Mouse (Mus musculus): ENCODE measurements at regions not wholly inside any gene's neighbourhood (a gene's known extent, or its start where the extent isn't known, plus 50 kb on each side); places are given as distances from the start of the nearest gene placed in this dataset.
A peak's percentile ranks its signal among the peaks of the same experiment; 100 is the strongest.

DNA sequence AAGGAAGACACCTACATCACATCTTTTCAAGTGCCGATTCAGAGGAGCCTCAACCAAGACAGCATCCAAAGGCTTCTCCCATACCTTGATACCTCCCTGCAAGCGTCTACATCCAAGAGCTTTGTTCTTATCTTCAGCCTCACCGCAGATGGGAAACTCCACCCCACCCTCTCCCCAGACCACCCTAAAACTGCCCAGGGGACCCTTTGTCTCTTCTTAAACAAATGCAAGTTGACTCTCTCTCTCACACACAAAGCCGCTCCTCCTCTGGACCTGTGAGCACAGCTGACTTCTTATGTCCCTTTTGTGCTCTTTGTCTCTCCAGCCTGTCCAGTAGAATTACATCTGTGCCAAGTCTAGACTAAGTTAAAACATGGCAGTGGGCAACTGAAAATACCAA is 104.7 kb upstream of the Mafb start:
- ATAC-seq (no peak), DNase-seq (no peak)
- Histone ChIP-seq H3K27me3 (ENCODE audit: insufficient read depth, low read length) (no peaks in the 10 kb centered on the region), H3K36me3 (ENCODE audit: insufficient read depth) (no peaks in the 10 kb centered on the region), H3K4me2 (ENCODE audit: low read depth) (no peak overlapping the region), H3K9ac (no peak overlapping the region), H3K27ac (ENCODE audit: low read depth, low read length) (no peak overlapping the region), H3K9me3 (ENCODE audit: low read length) (no peaks in the 10 kb centered on the region), H3K4me3 (ENCODE audit: low read depth, low read length) (no peak overlapping the region), H3K4me1 (ENCODE audit: insufficient read depth) (no peaks in the 10 kb centered on the region)
- no peak for TF ChIP-seq CTCF (IDR thresholded peaks at IDR 0.05; ENCODE audit: low read depth)
- WGBS, result 55% methylated on average over 4 of the region's 4 CpGs

DNA sequence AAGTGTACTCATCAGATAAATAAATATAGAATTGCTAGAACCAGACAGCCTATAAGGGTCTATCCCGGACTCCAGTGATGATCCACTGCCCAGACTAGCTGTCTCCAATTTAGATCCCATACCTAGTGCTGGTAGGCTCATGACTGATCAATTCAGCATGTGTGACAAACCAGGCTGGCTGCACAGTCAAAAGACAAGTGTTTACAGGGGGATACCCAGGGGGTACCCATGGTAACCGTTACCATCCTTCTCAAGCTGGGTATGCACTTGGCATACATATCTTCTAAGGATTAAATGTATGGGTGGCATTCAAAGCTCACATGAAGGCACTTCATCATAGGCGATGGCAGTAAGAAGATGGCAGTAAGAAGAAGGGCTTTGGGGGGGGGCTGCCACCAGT is 109.3 kb upstream of the Mafb start:
- DNase-seq (no peak), ATAC-seq (peak; percentile 67; the same call in 1 of the 2 replicates)
- Histone ChIP-seq H3K36me3 (ENCODE audit: insufficient read depth) (no peaks in the 10 kb centered on the region), H3K9me3 (ENCODE audit: low read length) (no peaks in the 10 kb centered on the region), H3K27me3 (ENCODE audit: insufficient read depth, low read length) (no peaks in the 10 kb centered on the region), H3K4me1 (ENCODE audit: insufficient read depth) (no peaks in the 10 kb centered on the region), H3K4me2 (ENCODE audit: low read depth) (no peak overlapping the region), H3K4me3 (ENCODE audit: low read depth, low read length) (no peak overlapping the region), H3K27ac (ENCODE audit: low read depth, low read length) (no peak overlapping the region), H3K9ac (no peak overlapping the region)
- 82% methylated on average over 3 of the region's 3 CpGs for whole genome bisulfite sequencing
- no peak for TF ChIP-seq CTCF (IDR thresholded peaks at IDR 0.05; ENCODE audit: low read depth)

DNA sequence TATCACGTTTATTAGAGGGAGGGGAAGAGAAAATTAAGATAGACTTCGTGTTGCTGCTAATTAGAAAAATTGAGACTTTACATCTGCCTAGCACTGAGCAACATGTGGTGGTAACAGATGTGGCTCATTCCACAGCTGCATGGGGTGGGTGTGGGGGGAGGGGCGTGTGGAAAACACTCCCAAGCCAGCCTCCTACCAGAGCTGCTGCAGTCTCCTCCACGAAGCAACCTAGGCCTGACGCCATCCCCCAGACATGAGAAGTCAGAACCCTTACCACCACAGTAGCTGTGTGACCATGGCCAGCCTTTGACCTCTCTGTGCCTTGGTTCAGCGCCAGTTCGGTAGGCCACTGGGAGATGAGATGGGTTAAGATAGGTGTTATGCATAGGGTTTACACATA is 112.4 kb upstream of the Mafb start:
- 72% methylated on average over 7 of the region's 7 CpGs for WGBS
- Histone ChIP-seq H3K9me3 (ENCODE audit: low read length) (no peaks in the 10 kb centered on the region), H3K36me3 (ENCODE audit: insufficient read depth) (no peaks in the 10 kb centered on the region), H3K4me2 (ENCODE audit: low read depth) (no peak overlapping the region), H3K27me3 (ENCODE audit: insufficient read depth, low read length) (no peaks in the 10 kb centered on the region), H3K9ac (no peak overlapping the region), H3K27ac (ENCODE audit: low read depth, low read length) (no peak overlapping the region), H3K4me1 (ENCODE audit: insufficient read depth) (no peaks in the 10 kb centered on the region), H3K4me3 (ENCODE audit: low read depth, low read length) (no peak overlapping the region)
- DNase-seq (no peak), ATAC-seq (no peak)
- TF ChIP-seq CTCF (IDR thresholded peaks at IDR 0.05; ENCODE audit: low read depth), result no peak

DNA sequence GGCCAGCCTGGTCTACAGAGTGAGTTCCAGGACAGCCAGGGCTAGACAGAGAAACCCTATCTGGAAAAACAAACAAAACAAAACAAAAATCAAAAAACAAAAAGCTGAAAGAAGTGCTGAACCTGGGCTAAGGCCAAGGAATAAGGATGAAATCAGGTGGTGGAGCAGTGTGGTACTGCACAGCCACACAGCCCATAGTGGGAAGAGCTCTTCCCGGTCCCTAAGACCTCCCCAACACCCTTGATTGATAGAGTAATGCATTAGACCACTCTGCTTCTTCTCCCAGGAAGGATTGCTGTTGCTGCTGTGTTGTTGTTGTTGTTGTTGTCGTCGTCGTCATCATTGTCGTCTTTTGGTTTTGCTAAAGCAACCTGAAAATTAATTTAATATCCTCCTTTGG is 118.2 kb upstream of the Mafb start:
- 52% methylated on average over 5 of the region's 5 CpGs for WGBS
- no peak overlapping the region for H3K4me2 ChIP-seq (ENCODE audit: low read depth)

DNA sequence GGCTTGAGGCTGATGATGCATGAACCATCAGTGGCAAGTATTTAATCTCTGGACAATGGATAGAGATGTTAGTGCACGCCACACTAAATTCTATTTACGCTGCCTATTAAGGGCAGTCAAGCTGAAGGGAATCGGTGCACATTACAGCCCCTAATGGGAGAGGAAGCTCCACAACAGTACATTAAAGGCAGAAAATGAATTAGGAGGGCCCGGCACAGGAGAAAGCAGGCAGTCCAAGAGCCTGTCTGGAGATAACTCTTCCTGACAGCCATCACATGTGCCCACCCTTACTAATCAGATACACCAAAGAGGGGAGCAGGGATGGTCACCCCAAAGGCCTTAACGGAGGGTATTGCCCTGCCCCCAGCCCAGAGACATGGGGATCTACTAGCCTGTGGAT is 118.7 kb upstream of the Mafb start:
- no peak overlapping the region for H3K4me3 ChIP-seq (ENCODE audit: low read depth, low read length)
- H3K36me3 ChIP-seq (ENCODE audit: insufficient read depth), result no peaks in the 10 kb centered on the region
- H3K4me1 ChIP-seq (ENCODE audit: insufficient read depth), result no peaks in the 10 kb centered on the region
- no peak for TF ChIP-seq CTCF (IDR thresholded peaks at IDR 0.05; ENCODE audit: low read depth)
- no peak overlapping the region for H3K9ac ChIP-seq
- no peak for ATAC-seq
- no peak overlapping the region for H3K4me2 ChIP-seq (ENCODE audit: low read depth)
- H3K27ac ChIP-seq (ENCODE audit: low read depth, low read length), result no peak overlapping the region
- WGBS, result 28% methylated on average over 5 of the region's 5 CpGs
- H3K27me3 ChIP-seq (ENCODE audit: insufficient read depth, low read length), result no peaks in the 10 kb centered on the region; the same call in 1 of the 2 replicates
- DNase-seq, result no peak
- no peaks in the 10 kb centered on the region for H3K9me3 ChIP-seq (ENCODE audit: low read length)

More for the DNA sequence above, 118.2 kb upstream of the Mafb start:
- H3K9ac ChIP-seq, result no peak overlapping the region
- TF ChIP-seq CTCF (IDR thresholded peaks at IDR 0.05; ENCODE audit: low read depth), result no peak
- H3K27me3 ChIP-seq (ENCODE audit: insufficient read depth, low read length), result no peaks in the 10 kb centered on the region; the same call in 1 of the 2 replicates
- H3K4me3 ChIP-seq (ENCODE audit: low read depth, low read length), result no peak overlapping the region
- no peaks in the 10 kb centered on the region for H3K4me1 ChIP-seq (ENCODE audit: insufficient read depth)
- H3K27ac ChIP-seq (ENCODE audit: low read depth, low read length), result no peak overlapping the region
- DNase-seq (no peak), ATAC-seq (no peak)
- no peaks in the 10 kb centered on the region for H3K36me3 ChIP-seq (ENCODE audit: insufficient read depth)
- H3K9me3 ChIP-seq (ENCODE audit: low read length), result no peaks in the 10 kb centered on the region

DNA sequence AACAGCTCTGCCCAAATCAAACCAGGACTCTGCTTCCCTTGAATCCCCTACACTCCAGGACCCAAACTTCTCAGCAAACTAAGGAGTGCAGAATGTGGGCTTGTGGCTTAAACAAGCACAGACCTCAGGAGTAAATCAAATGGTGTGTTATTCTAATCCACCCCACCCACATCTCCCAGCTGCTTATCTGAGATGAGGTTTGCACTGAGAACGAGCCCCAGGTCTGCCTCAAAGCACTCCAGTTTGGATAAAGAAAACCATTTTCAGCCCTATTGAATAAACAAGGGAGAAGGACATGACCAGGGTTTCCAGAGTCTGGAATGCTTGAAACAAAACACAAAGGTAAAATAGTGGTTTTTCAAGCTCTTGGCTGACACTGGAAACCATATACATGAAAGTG is 132.9 kb upstream of the Mafb start:
- H3K36me3 ChIP-seq (ENCODE audit: insufficient read depth), result no peaks in the 10 kb centered on the region
- H3K4me3 ChIP-seq (ENCODE audit: low read depth, low read length), result no peak overlapping the region
- H3K27me3 ChIP-seq (ENCODE audit: insufficient read depth, low read length), result 0 out of 2 replicates have a peak, but pooled peaks cover 4% of the 10 kb centered on the region
- H3K9ac ChIP-seq, result no peak overlapping the region
- H3K9me3 ChIP-seq (ENCODE audit: low read length), result no peaks in the 10 kb centered on the region
- DNase-seq (no peak), ATAC-seq (no peak)
- no peak overlapping the region for H3K4me2 ChIP-seq (ENCODE audit: low read depth)
- 32% methylated on average over 1 of the region's 1 CpGs for WGBS
- H3K4me1 ChIP-seq (ENCODE audit: insufficient read depth), result peaks cover 6% of the 10 kb centered on the region; the same call in 1 of the 2 replicates
- H3K27ac ChIP-seq (ENCODE audit: low read depth, low read length), result no peak overlapping the region
- TF ChIP-seq CTCF (IDR thresholded peaks at IDR 0.05; ENCODE audit: low read depth), result no peak

DNA sequence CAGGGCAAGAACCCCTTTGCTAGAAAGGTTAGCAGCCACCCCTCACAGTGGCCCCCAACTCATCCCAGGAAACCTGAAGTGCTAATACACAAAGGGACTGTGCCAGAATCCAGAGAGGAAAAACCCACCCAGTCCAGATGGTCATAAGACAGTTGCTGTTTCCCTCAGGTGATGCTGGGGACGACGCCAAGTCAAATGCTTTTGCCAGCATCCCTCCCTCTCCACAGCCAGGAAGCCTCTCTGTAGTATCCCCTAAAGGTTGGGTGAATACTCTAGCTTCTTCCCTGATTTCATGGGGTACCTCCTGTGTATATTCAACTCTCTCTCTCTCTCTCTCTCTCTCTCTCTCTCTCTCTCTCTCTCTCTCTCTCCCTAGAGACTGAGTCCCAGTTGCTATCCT is 136.0 kb upstream of the Mafb start:
- H3K4me3 ChIP-seq (ENCODE audit: low read depth, low read length), result no peak overlapping the region
- WGBS, result 71% methylated on average over 2 of the region's 2 CpGs
- H3K4me1 ChIP-seq (ENCODE audit: insufficient read depth), result peaks cover 6% of the 10 kb centered on the region; the same call in 1 of the 2 replicates
- DNase-seq (no peak), ATAC-seq (no peak)
- no peak overlapping the region for H3K9ac ChIP-seq
- H3K27ac ChIP-seq (ENCODE audit: low read depth, low read length), result no peak overlapping the region
- H3K9me3 ChIP-seq (ENCODE audit: low read length), result no peaks in the 10 kb centered on the region
- no peak for TF ChIP-seq CTCF (IDR thresholded peaks at IDR 0.05; ENCODE audit: low read depth)
- H3K36me3 ChIP-seq (ENCODE audit: insufficient read depth), result no peaks in the 10 kb centered on the region
- no peak overlapping the region for H3K4me2 ChIP-seq (ENCODE audit: low read depth)
- 0 out of 2 replicates have a peak, but pooled peaks cover 4% of the 10 kb centered on the region for H3K27me3 ChIP-seq (ENCODE audit: insufficient read depth, low read length)
